Mouse (Mus musculus) stomach, embryonic 16.5 days (tissue): Measurements from ENCODE around the gene Ankrd52. TPM values are rescaled to one million over a fixed set of nuclear protein-coding genes. Genes with fewer than 3 reads are reported as not detected.

ENCODE experiments used
- ATAC-seq: fragments of 200-750 bp; cut with Nextera tagmentation; 2 replicates; pipeline ENCODE4 v1.8.0; 2017; ENCODE audit warnings: moderate number of reproducible peaks, moderate TSS enrichment; ENCODE audit not compliant: insufficient read depth, low FRiP score
- H3K27ac ChIP-seq: fragments of 300-500 bp; sonication (generic); 2 replicates; pipeline ENCODE4 v1.5.1; 2014; ENCODE audit warnings: low read length
- H3K27me3 ChIP-seq: fragments of 300-500 bp; sonication (generic); 2 replicates; pipeline ENCODE4 v1.6.1; 2014; ENCODE audit warnings: low read length, control low read depth, mixed read lengths; ENCODE audit not compliant: control insufficient read depth, insufficient read depth
- H3K36me3 ChIP-seq: fragments of 300-500 bp; sonication (generic); 2 replicates; pipeline ENCODE4 v1.6.1; 2014; ENCODE audit warnings: low read length; ENCODE audit not compliant: control insufficient read depth, insufficient read depth
- H3K4me1 ChIP-seq: fragments of 300-500 bp; sonication (generic); 2 replicates; pipeline ENCODE4 v1.6.1; 2014; ENCODE audit warnings: low read length, control low read depth, mixed read lengths; ENCODE audit not compliant: control insufficient read depth, insufficient read depth
- H3K4me2 ChIP-seq: fragments of 300-500 bp; sonication (generic); 2 replicates; pipeline ENCODE4 v1.6.1; 2014; ENCODE audit warnings: low read depth, low read length, mixed read lengths
- H3K4me3 ChIP-seq: fragments of 300-500 bp; sonication (generic); replicated peaks from 2 replicates; pipeline ENCODE4 v1.5.1; 2014; ENCODE audit warnings: mild to moderate bottlenecking, low read length
- H3K9ac ChIP-seq: fragments of 300-500 bp; sonication (generic); 2 replicates; pipeline ENCODE4 v1.6.1; 2014; ENCODE audit warnings: low read length
- H3K9me3 ChIP-seq: fragments of 300-500 bp; sonication (generic); replicated peaks from 2 replicates; pipeline ENCODE4 v1.6.1; 2016; ENCODE audit warnings: low read length, control low read depth; ENCODE audit not compliant: control insufficient read depth
- WGBS: fragments of 180-500 bp; shearing (Covaris S2); extraction: QIAGEN DNeasy Blood & Tissue Kit; methylation state at CpG from one replicate; pipeline ENCODE4 v1.1.7; 2014; 5-methylcytosine and 5-hydroxymethylcytosine counted together
- polyA plus RNA-seq: library from polyadenylated mRNA; unstranded; fragments of >200 nt; fragmentation: Nextera tagmentation; extraction: Ambion mirVana; gene quantifications from 2 replicates; pipeline ENCODE4 v1.2.1, GENCODE M21; 2015

The Ankrd52 gene
- polyA plus RNA-seq, 1 experiment from 2014 or later = 10.0 TPM

GRCm38 (mm10) chr10:128338948-128339347 is 38.0 kb upstream of the Ankrd52 start:
- 64% methylated on average over 2 of the region's 2 CpGs for WGBS
- no peaks in the 10 kb centered on the region for H3K27me3 ChIP-seq
- peak overlapping the region; percentile 98 for H3K4me3 ChIP-seq
- ATAC-seq = no peak
- no peaks in the 10 kb centered on the region for H3K36me3 ChIP-seq
- peak overlapping the region; percentile 95; the same call in 1 of the 2 replicates for H3K9ac ChIP-seq
- H3K9me3 ChIP-seq = no peaks in the 10 kb centered on the region
- H3K27ac ChIP-seq = peak overlapping the region; percentile 98; the same call in 1 of the 2 replicates
- peaks cover 15% of the 10 kb centered on the region for H3K4me1 ChIP-seq
- H3K4me2 ChIP-seq = peak overlapping the region; percentile 84

GRCm38 (mm10) chr10:128340257-128340656 is 36.7 kb upstream of the Ankrd52 start:
- no peaks in the 10 kb centered on the region for H3K9me3 ChIP-seq
- H3K4me2 ChIP-seq = no peak overlapping the region
- no peaks in the 10 kb centered on the region for H3K36me3 ChIP-seq
- 75% methylated on average over 2 of the region's 2 CpGs for WGBS
- ATAC-seq = no peak
- H3K4me3 ChIP-seq = no peak overlapping the region
- H3K4me1 ChIP-seq = peaks cover 24% of the 10 kb centered on the region
- H3K27ac ChIP-seq = no peak overlapping the region
- no peaks in the 10 kb centered on the region for H3K27me3 ChIP-seq
- H3K9ac ChIP-seq = no peak overlapping the region

- H3K4me2 ChIP-seq = no peak overlapping the region
- 86% methylated on average over 1 of the region's 1 CpGs for WGBS
- peaks cover 16% of the 10 kb centered on the region for H3K4me1 ChIP-seq
- H3K36me3 ChIP-seq = no peaks in the 10 kb centered on the region
- H3K4me3 ChIP-seq = no peak overlapping the region
- peak overlapping the region; percentile 40; the same call in 1 of the 2 replicates for H3K27ac ChIP-seq
- ATAC-seq = no peak
- H3K9me3 ChIP-seq = no peaks in the 10 kb centered on the region
- no peaks in the 10 kb centered on the region for H3K27me3 ChIP-seq
- H3K9ac ChIP-seq = no peak overlapping the region; the same call in 1 of the 2 replicates
These were observed 33.5 kb upstream of the Ankrd52 start for GRCm38 (mm10) chr10:128343436-128343835.

DNA sequence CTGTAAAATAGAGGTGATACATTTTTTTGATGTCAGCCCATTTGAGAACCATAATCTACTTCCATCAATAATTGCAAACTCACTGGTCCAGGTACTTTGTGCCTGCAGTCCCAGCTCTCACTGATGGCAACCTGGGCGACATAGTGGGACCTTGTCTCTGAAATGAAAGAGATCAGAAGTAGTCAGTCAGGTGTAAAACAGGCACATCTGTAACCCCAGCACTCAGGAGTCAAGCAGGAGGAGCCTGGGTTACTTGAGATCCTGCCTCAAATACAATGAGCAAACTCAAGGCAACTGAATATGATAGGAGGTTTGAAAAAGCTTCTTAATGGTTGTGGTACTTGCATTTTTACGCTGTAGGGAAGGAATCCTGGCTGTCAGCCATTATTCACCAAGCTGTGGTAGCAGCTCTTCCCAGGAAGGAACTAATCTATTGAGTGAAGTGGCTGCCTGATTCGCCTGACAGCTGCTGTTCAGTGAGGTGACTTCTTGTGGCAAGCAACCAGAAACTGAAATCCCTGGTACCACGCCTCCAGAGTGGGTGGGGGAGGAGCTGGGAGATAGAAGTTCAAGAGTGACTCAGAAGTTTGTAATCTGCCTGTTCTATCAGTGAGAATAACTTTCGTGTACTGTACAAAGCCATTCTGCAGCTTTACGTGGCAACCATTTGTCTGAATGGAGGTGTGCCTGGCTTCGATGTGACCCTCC is 32.2 kb upstream of the Ankrd52 start:
- WGBS = 16% methylated on average over 7 of the region's 7 CpGs
- peaks cover 9% of the 10 kb centered on the region for H3K4me1 ChIP-seq
- H3K27me3 ChIP-seq = no peaks in the 10 kb centered on the region
- peak overlapping the region; percentile 86 for H3K27ac ChIP-seq
- H3K4me2 ChIP-seq = peak overlapping the region; percentile 40
- H3K9ac ChIP-seq = peak overlapping the region; percentile 48; the same call in 1 of the 2 replicates
- no peaks in the 10 kb centered on the region for H3K36me3 ChIP-seq
- peak; percentile 91 for ATAC-seq
- no peaks in the 10 kb centered on the region for H3K9me3 ChIP-seq
- peak overlapping the region; percentile 26 for H3K4me3 ChIP-seq

DNA sequence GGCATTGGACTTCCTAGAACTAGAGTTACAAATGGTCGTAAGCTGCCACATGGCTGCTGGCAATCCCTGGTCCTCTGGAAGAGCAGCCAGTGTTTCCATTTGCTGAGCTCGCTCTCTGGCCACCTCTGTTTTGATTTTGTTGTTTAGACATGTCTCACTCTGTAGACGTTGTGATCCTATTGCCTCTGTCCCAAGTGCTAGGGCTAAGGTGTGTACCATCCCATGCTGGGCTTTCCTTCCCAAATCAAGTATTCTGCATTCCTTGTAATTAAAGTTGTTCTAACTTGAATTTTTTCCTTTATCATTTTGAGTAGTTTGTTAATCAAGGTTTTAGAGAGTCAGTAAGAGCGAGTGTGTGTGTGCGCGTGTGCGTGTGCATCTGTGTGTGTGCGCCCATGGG is 29.4 kb upstream of the Ankrd52 start:
- no peak overlapping the region for H3K4me3 ChIP-seq
- H3K27me3 ChIP-seq = no peaks in the 10 kb centered on the region
- no peaks in the 10 kb centered on the region for H3K9me3 ChIP-seq
- 84% methylated on average over 8 of the region's 8 CpGs for WGBS
- H3K36me3 ChIP-seq = peaks cover 21% of the 10 kb centered on the region; the same call in 1 of the 2 replicates
- no peak for ATAC-seq
- H3K27ac ChIP-seq = no peak overlapping the region
- H3K4me1 ChIP-seq = peaks cover 9% of the 10 kb centered on the region
- H3K9ac ChIP-seq = no peak overlapping the region
- no peak overlapping the region for H3K4me2 ChIP-seq

GRCm38 (mm10) chr10:128358796-128359195 is 18.1 kb upstream of the Ankrd52 start:
- no peak for ATAC-seq
- H3K4me2 ChIP-seq = no peak overlapping the region
- 42% methylated on average over 2 of the region's 2 CpGs for WGBS
- H3K36me3 ChIP-seq = peaks cover 34% of the 10 kb centered on the region
- H3K9ac ChIP-seq = no peak overlapping the region
- no peaks in the 10 kb centered on the region for H3K9me3 ChIP-seq
- no peaks in the 10 kb centered on the region for H3K4me1 ChIP-seq
- H3K27ac ChIP-seq = no peak overlapping the region
- no peak overlapping the region for H3K4me3 ChIP-seq
- H3K27me3 ChIP-seq = no peaks in the 10 kb centered on the region

DNA sequence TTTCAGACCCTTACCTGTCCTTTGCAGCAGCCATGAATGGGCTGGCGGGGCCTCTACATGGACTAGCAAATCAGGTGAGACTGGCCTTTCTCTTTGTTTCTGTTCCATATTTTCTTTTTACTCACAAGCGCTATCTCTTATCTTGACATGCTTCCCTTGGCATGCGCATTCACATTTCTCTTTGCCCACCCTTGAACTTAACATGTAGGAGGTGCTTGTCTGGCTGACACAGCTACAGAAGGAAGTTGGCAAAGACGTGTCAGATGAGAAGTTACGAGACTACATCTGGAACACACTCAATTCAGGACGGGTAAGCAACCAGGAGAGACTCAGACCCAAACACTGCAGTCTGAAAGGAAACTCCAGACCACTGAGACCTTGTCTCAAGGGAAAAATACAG is 17.7 kb upstream of the Ankrd52 start:
- 87% methylated on average over 6 of the region's 6 CpGs for WGBS
- peaks cover 30% of the 10 kb centered on the region for H3K36me3 ChIP-seq

GRCm38 (mm10) chr10:128361836-128362235 is 15.1 kb upstream of the Ankrd52 start:
- H3K9ac ChIP-seq = no peak overlapping the region
- no peaks in the 10 kb centered on the region for H3K4me1 ChIP-seq
- peaks cover 24% of the 10 kb centered on the region for H3K36me3 ChIP-seq
- H3K27me3 ChIP-seq = no peaks in the 10 kb centered on the region
- no peak overlapping the region for H3K4me2 ChIP-seq
- no peak overlapping the region for H3K4me3 ChIP-seq
- no peak overlapping the region for H3K27ac ChIP-seq
- WGBS = 85% methylated on average over 6 of the region's 6 CpGs
- H3K9me3 ChIP-seq = no peaks in the 10 kb centered on the region
- ATAC-seq = no peak

More for the DNA sequence above, 17.7 kb upstream of the Ankrd52 start:
- H3K4me1 ChIP-seq = no peaks in the 10 kb centered on the region
- no peak overlapping the region for H3K4me2 ChIP-seq
- no peak overlapping the region for H3K9ac ChIP-seq
- ATAC-seq = no peak
- no peak overlapping the region for H3K4me3 ChIP-seq
- H3K9me3 ChIP-seq = no peaks in the 10 kb centered on the region
- no peaks in the 10 kb centered on the region for H3K27me3 ChIP-seq
- no peak overlapping the region for H3K27ac ChIP-seq

DNA sequence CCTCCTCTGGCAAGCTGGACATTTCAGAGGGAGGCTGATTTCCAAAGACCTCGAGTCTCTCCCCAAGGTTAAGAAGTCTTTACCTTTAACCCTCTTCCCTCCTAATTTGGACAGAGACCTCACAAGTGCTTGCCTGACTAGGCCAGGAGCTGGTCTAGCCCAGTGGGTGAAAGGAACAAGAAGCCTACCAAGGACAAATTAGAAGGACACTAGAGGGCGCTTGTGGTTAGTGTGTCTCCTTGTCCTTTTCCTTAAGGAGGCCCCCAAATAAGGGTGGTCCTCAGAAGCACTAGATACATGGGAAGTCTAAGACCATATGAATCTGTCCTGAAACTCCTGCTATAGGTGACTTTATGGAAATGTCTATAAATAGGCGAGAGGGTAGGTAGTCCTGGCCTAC is 14.3 kb upstream of the Ankrd52 start:
- H3K9ac ChIP-seq = no peak overlapping the region
- peaks cover 20% of the 10 kb centered on the region for H3K36me3 ChIP-seq
- no peak overlapping the region for H3K4me2 ChIP-seq
- H3K9me3 ChIP-seq = no peaks in the 10 kb centered on the region
- no peak overlapping the region for H3K27ac ChIP-seq
- H3K4me3 ChIP-seq = no peak overlapping the region
- 45% methylated on average over 3 of the region's 3 CpGs for WGBS
- H3K27me3 ChIP-seq = no peaks in the 10 kb centered on the region
- ATAC-seq = no peak
- peaks cover under 1% of the 10 kb centered on the region for H3K4me1 ChIP-seq
